Mouse (Mus musculus) thymus, postnatal 4 days (tissue): Measurements from ENCODE around the gene Mthfd1l.

Experiments
- DNase-seq: peaks from one replicate; pipeline ENCODE4 v3.0.0; 2021

Mthfd1l gene

DNA sequence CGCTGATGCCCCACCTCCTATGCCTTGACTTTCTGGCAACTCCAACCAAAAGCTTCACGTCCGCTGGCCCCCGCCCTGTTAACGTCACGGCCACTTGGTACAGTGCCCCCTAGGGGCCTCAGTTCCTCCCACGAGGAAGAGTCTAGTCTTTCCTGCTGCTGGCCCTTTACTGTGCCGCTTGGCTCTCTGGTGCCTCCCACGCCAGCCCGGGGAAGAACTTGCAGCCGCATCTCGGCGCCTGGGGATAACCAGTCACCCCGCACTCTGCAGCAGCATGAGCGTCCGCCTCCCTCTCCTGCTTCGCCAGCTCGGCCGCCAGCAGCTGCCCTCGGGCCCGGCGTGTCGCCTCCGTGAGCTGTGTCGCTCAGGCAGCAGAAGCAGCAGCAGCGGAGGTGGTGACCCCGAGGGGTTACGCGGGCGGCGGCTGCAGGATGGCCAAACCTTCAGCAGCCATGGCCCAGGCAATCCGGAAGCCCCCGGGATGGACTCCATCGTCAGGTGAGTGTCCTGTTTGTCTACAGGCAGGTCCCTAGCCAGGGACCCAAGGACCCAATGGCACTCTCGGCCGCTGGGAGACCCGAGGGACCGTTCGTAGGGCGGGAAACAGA, at the start of gene Mthfd1l:
Gene Mthfd1l, plus strand, starts transcription at position 138 of the 608 bp plus-strand sequence.
- peak; percentile 94 for DNase-seq

DNA sequence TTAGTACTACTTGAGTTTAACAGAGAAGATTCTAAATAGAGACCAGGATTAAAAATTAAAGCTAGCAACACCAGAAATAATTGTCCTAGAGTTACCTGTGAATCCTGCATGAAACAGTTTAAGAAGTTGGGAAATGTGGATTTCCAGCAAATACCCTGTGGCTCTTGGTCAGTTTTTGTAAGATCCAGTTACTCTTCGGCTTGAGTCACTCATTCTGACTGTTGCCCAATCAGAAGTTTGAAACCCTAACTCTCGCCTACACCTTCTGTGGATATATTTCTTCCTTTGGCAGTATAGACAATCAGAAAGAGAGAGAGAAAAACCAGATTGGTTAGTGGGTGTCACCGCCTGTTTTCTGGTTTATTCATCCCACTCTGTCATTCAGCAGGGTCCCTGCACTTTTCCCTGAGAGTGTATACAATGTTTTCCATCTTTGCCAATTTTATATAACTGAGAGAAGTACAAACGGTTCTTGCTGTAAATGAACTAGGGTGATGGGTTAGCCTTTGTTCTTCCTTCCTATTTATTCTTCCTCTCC, 44.8 kb upstream of the Mthfd1l start:
- DNase-seq: no peak

DNA sequence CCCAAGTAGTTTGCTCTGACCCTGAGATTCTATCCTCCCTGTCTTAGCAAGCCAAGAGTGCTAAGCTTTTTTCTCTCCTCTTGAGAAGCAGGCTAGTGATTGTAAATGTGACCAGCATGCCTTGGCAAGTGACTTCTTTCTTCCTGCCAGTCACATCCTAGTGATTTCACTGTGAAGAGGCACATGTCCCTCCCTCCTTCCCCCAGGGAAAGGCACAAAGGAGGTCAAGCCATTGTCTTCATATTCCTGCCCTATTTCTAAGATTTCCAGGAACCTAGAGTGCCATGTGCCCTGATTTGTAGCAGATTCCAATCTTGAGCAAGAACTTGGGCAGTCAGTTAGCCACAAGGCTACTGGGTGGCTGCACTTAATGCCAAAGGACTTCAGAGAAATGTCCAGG, 41.1 kb upstream of the Mthfd1l start:
- no peak for DNase-seq

DNA sequence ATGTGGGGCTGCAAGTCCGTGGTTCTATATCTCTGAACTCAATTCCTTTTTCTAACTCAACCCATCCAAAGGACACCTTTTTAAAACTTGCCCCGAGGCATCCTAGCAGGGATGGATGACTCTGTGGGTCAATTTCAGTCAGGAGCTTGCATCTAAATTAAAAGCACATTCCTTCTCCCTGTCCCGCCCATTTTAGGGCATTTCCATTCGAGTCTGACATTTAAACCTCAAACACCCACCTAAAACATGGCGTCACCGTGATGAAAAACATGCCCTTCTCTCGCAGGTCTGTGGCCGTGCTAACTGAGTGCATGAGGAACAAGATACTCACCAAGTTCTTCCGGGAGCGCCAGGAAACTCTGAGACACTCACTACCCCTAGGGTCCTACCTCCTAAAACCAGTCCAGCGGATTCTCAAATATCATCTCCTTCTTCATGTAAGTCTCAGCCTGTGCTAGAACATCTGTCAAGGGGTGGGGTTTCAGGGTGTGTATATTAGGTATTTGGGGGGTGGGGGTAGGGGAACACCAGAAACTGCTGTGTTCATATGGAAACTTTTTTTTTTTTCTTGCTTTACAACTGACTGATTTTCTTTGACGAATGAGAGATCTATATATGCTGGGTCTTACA, 39.5 kb upstream of the Mthfd1l start:
- no peak for DNase-seq

DNA sequence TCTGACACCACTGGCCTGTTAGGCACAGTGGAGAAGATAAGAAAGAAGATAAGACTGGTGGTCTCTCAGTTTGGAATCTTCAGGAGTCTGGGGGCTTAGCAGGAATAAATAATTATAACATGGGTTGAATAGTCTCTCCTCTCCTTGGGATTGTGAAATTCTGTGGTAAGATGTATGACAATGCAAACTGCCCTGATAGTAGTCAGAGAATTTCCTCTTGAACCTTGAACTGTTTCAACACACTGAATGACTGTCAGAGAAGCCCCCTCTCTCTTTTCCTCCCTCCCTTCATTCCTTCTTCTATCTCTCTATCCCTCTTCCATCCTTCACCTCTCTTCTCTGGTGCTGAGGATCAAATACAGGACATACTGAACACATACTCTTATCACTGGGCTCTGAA, 36.1 kb upstream of the Mthfd1l start:
- no peak for DNase-seq

DNA sequence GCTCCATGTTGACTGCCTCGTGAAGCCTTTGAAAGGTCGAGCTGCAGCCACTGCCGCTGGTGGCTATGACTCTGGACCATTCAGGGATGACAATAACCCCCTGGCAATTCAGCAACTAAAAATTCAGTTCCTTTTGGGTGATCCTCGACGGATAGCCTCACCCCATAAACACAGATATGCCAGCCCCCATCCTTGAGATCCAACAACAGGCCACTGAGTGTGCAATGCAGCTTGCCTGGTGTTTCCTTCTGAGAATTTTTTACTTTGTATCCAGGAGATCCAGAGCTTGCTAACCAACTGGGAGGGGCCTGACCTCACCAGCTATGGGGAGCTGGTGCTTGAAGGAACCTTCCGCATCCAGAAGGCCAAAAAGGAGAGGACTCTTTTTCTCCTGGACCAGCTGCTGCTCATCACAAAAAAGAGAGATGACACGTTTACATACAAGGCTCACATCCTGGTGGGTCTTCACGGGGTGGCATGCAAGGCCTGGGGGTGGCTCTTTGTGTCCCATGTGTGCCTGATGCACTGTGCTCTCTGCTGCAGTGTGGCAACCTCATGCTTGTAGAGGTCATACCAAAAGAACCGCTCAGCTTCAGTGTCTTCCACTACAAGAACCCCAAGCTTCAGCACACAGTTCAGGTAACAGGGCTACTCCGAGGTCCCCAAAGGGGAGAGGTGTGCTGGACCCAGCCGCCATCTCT, 32.9 kb upstream of the Mthfd1l start:
- no peak for DNase-seq

DNA sequence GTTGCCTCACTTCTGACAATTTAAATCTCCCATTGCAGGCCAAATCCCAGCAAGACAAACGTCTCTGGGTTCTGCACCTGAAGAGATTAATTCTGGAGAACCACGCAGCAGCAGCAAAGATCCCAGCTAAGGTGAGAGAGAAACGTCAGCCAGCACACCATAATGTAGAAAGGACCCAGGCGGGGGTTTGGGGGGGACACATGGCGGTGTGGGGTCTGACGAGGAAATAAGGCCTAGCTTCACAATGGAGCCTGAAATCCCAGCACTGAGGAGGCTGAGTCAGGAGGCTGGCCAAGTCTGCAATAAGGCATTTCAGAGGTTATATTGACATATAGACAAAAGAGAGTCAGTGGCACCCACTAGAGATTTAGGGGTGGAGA, 32.3 kb upstream of the Mthfd1l start:
- DNase-seq: no peak

DNA sequence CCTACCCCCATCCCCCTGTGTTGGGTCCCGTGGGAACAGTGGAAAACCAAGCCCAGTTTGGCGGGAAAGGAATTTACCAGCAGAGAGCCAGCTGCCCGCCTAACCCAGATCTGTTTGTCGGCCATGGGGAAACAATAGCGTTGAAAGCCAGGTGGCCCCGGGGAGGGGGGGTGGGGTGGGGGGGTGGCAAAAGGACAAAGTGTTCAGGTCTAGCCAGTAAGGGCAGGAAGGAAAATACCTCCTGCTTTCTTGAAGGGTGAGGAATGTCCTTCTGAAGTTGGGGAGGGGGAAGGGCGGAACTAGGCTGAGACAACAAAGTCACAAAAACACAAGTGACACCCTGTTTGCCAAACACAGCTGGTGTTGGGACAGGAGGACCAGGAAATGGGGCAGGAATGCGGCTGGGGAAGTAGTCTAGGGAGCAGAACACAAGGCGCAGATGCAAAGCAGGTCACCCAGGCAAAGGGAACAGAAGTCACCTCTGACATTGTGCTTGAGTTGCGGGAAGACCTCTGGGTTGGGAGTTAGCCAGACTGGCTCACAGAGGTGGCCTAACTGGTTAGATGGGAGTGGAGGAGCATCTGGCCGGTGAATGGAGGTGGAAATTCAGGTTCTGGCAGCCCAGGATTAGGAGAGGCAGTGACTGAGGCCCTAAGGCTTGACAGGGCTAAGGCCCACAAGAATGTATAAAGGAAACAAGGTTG, 31.7 kb upstream of the Mthfd1l start:
- no peak for DNase-seq

DNA sequence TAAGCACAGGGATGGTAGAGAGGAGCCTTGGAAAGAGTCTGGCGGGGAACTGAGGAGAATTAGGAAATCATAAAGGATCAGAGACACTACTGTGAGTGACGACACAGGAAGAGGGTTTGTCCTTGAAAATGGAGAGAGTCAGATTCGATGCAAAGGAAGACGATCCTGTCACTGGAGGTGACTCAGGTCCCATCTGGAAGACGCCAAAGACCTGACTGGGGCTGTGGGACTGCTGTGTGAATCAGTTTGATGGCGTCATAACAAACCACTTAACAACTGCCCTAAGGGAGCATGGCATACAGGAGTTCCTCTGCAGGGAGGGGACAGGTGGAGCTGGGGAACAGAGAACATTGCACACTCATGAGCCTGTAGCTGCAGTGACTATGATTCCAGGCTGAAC, 30.6 kb upstream of the Mthfd1l start:
- no peak for DNase-seq

DNA sequence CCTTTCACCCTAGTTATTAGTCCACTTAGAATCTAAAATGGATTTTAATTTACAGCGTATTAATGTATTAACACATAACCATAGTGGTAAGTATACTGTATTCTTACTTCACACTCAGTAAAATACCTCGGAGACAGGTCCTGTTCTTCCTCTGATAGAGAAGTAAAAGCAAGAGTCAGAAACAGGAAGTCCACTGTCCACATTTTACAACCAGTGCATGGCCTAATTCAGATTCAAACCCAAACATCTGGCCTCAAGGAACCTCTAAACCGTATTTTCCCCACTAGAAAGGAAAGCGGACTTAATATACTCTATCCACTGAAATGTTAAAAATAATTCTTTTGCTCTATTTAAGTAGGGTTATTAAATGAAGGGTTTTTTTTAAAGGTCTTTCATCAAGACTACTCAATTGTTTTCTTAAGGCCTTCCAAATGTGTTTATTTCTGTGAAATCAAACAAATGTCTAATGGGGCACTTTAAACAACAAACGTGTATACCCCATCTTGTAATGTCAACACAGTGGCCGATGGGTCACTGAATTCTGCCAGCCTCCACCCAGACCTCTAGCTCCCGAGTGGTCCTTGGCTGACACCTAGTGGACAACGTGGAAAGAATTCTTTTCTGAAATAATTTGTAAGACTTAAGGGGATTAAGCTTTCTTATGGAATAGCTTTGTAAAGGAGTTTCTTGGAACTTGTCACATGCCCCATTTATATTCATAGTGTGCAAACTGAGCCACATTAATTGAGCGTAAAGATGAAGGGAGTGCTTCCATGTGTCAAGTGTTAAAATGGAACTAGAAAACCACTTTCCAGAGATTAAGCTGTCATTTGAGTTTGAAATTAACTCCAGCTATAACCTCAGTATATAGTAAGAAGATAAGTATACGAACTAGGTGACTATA, 29.2 kb upstream of the Mthfd1l start:
- peak; percentile 58 for DNase-seq

DNA sequence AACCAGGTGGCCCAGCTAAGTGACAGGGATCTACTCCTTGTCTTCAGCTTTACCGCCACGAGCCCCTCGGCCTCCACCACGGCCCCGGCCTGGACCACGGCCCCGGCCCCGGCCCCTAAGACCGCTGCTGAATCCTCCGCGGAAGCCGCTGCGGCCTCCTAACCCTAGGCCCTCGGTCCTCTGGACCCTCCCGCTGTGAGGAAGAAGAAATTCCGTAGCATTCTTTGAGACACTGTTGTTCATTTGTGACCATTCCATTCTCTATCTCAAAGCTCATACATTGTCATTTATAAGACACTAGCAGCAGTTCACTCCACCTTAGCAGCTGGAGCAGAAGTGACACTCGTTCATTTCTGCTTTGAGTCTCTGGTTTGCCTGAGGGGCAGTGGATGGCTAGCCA, 26.0 kb upstream of the Mthfd1l start:
- DNase-seq: no peak

DNA sequence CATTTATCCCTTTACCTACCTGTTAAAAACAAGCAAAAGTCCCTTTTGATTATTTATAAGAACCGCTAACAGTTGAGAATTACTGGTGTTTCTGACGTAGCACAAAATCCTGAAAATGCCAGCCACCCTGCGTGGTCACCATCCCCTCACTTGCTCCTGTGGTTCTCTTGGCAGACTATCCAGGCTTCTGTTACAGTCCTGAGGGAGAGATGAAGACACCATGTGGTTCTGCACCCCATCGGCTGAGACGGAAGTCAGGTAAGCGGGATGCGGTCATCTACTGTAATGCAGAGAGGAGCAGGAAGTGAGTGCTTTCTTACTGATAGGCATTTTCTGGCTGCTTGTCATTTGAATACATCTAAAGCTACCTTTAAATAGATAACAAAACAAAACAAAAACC, 25.6 kb upstream of the Mthfd1l start:
- no peak for DNase-seq

DNA sequence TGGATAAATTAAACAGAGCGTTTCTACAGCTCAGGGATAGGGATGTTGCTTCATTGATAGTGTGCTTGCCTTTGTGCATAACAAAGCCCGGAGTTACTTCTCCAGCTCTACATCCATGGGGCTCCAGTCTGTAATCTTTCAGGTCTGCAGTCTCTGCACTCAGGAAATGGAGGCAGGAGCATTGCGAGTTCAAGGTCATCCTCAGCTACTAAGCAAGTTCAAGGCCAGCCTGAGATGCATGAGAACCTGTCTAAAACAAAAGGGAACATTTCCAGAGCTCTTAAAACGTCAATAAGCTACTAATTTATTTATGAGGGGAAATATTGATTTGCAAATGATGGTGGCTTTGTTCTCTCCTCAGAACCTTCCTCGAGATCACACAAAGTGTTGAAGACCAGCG, 23.6 kb upstream of the Mthfd1l start:
- DNase-seq: no peak

DNA sequence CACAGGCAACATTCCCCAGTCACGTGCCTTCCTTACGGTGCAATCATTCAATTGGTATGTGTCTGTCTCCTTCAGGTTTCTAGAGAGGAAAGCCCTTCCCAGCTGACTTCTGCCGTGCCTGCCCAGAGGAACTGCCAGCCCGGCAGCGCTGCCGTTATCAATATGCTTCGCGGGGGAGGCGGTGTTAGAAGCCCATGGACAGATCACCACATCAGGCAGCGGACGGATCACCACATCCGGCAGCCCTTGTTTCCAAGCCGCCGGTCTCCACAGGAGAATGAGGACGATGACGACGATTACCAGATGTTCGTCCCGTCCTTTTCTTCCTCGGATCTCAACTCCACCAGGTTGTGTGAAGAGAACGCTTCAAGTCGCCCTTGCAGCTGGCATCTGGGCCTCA, 16.4 kb upstream of the Mthfd1l start:
- DNase-seq: no peak

DNA sequence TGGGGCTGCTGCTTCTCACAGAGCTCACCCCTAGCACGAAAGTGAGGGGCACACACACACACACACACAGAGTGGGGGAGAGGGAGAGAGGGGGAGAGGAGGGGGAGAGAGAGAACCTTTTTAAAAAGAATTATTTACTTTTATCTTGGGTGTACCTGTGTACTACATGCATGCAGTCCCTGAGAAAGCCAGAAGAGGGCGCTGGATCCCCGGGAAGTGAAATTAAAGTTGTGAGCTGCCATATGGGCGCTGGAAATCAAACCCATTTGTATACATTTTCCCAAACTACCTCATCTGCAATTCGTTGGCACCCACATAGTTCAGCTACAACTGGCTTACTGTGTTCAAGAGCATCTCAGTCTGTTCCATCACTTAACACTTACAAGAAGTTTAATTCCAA, 14.3 kb upstream of the Mthfd1l start:
- peak; percentile 21 for DNase-seq

DNA sequence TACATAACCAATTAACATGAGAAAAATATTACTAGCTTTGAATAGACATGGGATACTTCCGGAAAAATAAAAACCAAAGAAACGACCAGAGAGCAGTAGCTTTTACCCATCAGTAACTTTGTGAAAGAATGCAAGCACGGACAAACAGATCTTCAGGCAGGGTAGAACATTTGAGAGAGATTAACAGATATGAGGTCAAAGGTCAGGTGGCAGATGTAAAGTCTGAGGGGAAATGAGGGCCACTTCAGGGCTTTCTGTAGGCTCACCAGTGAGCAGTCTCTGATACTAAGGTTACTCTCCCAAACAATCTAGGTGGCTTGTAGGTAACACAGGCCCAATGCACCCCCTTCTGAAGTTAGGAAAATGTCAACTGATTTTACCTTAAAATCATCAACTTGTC, 3.9 kb upstream of the Mthfd1l start:
- no peak for DNase-seq

DNA sequence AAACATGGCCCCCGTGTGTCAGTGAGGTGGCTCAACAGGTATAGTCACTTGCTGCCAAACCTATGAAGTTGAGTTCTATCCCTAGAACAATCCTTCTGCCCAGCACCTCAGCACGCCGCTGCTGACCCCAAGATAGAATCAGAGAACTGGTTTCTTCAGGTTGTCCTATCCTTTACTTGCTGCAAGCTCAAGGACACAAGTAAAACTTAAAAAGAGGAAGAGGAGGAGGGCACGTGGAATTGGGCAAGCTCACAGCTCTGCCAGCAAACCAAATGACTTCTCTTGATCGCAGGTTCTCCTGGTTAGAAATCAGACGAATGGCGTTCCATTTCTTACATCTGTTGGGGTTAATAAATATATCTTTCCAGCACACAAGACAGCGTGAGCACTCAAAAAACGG, 681 bp upstream of the Mthfd1l start:
- DNase-seq: no peak

DNA sequence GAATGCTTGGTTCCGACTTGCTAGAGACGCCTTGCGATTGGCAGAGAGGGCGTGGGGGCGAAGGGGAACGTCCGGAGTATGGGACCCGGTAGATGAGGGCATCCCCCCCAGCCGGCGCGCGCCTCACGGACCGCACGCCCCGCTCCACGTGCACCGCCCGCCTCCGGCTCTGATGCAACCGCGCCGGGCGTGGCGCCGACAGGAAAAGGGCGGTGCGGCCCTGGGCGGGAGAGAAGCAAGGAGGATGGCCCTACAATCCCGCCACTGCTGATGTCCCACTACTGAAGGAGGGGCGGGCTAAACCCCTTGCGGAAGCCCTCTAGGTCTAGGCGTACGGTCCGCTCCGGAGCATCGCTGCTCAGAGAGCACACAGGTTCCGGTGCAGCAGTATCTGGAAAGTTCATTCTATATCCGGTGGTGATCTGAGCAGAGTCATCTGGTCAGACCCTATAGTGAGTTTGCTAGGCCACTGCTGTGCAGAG, 712 bp downstream of the Mthfd1l start:
- DNase-seq: peak; percentile 86

DNA sequence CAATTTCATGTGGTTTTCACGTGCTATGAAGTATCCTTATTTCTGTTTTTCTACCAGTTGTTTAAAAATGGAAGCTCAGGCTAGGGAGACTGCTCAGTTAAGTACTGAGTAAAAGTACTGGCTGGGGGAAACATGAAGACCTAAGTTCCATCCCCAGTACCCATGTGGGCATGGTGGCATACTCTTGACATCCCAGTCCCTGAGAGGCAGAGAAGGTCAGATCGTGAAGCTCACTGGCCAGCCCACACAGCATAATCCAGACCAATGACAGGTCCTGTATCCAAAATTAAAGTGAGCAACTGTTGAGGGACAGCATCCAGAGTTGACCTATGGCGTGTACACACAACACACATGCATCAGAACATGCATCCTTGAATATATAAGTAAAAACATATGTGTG, 1.5 kb downstream of the Mthfd1l start:
- no peak for DNase-seq

DNA sequence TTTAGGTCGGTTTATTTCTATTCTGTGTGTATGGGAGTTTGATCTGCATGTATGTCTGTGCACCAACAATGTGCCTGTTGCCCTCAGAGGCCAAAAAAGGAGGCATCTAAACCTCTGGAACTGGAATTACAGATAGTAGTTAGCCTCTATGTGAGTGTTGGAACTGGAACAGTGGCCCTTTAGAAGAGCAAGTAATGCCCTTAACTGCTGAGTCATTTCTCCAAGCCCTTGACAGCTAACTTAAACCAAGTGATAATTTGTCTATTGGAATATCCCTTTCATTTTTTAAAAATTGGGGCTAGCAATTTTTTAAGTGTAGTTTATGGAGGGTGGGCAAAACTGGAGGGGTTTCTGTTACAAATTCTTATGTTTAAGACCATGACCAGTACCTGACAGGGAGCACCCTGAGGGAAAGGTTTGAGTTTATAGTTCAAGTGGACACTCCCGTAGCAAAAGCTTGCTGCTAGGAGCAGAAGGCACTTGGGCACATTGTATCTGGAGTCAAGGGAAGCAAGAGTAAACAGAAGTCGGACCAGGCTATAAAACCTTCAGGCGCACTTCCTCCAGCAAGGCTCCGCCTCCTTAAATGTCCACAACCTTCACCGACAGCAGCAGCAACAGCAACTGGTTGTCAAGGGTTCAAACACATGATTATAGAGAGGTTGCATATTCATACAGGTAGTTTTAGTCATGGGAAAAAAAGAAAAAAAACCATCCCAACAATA, 3.1 kb downstream of the Mthfd1l start:
- no peak for DNase-seq

DNA sequence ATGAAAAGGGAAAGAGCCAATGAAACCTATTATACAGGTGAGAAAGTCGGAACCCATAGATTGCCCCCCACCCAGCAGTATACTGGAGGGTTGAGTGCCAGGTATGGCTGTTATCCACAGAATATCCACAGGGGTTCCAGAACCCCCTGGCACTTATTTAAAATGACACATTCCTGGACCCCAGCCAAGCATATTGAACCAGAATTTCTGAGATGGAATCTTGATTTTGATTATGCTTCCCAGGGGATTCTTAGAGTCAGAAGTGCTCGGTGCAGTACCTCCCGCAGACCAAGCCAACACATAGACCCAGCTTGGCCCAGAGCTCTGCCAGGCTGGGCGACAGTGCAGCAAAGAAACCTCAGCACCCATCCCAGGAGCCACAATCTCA, 3.7 kb downstream of the Mthfd1l start:
- no peak for DNase-seq

DNA sequence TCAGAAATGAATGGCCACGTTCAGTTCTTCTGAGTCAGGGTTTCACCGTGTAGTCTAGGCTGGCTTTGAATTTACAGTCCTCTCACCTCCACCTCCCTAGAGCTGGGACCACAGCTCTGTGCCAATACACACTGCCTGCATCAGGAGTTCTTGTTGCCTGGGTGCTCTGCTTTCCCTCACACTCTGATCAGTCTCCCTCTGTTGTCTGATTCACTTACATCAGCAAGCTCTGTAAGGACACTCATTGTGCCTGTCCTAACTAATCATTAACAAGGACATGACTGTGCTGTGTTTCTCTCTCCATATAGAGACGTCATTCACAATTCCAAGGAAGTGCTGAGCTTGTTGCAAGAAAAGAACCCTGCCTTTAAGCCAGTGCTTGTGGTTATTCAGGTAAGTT, 5.4 kb downstream of the Mthfd1l start:
- DNase-seq: no peak
